Mouse (Mus musculus) neural tube, embryonic 13.5 days (tissue): ENCODE results near the gene Stab2. TPM values are rescaled to one million over a fixed set of nuclear protein-coding genes. Genes with fewer than 3 reads are reported as not detected.

ENCODE experiments used
- ATAC-seq: fragments of 200-750 bp; cut with Nextera tagmentation; 2 replicates; pipeline ENCODE4 v1.8.0; 2017; ENCODE audit warnings: low read depth, mild to moderate bottlenecking, moderate TSS enrichment, moderate library complexity
- H3K27ac ChIP-seq: fragments of 300-500 bp; sonication (generic); replicated peaks from 2 replicates; pipeline ENCODE4 v1.5.1; 2015; ENCODE audit warnings: moderate library complexity, mild to moderate bottlenecking, inconsistent platforms
- H3K27me3 ChIP-seq: fragments of 300-500 bp; sonication (generic); 2 replicates; pipeline ENCODE4 v1.6.1; 2015; ENCODE audit warnings: mild to moderate bottlenecking, inconsistent platforms
- H3K36me3 ChIP-seq: fragments of 300-500 bp; sonication (generic); 2 replicates; pipeline ENCODE4 v1.6.1; 2015; ENCODE audit warnings: mild to moderate bottlenecking, inconsistent platforms
- H3K4me1 ChIP-seq: fragments of 300-500 bp; sonication (generic); replicated peaks from 2 replicates; pipeline ENCODE4 v1.6.1; 2015; ENCODE audit warnings: inconsistent platforms
- H3K4me2 ChIP-seq: fragments of 300-500 bp; sonication (generic); 2 replicates; pipeline ENCODE4 v1.6.1; 2015; ENCODE audit warnings: inconsistent platforms, mild to moderate bottlenecking, moderate library complexity
- H3K4me3 ChIP-seq: fragments of 300-500 bp; sonication (generic); 2 replicates; pipeline ENCODE4 v1.5.1; 2015; ENCODE audit warnings: mild to moderate bottlenecking, inconsistent platforms
- H3K9ac ChIP-seq: fragments of 300-500 bp; sonication (generic); 2 replicates; pipeline ENCODE4 v1.6.1; 2015; ENCODE audit warnings: moderate library complexity, mild to moderate bottlenecking, inconsistent platforms
- H3K9me3 ChIP-seq: fragments of 300-500 bp; sonication (generic); 2 replicates; pipeline ENCODE4 v1.6.1; 2016; ENCODE audit warnings: inconsistent platforms
- WGBS: fragments of 180-500 bp; shearing (Covaris S2); methylation state at CpG from one replicate; pipeline ENCODE4 v1.1.7; 2015; 5-methylcytosine and 5-hydroxymethylcytosine counted together
- polyA plus RNA-seq: library from polyadenylated mRNA; unstranded; fragments of >200 nt; fragmentation: Nextera tagmentation; extraction: Ambion mirVana; gene quantifications from 2 replicates; pipeline ENCODE4 v1.2.1, GENCODE M21; 2015

The Stab2 gene
- polyA plus RNA-seq, 1 experiment from 2014 or later = 0.24 TPM

DNA sequence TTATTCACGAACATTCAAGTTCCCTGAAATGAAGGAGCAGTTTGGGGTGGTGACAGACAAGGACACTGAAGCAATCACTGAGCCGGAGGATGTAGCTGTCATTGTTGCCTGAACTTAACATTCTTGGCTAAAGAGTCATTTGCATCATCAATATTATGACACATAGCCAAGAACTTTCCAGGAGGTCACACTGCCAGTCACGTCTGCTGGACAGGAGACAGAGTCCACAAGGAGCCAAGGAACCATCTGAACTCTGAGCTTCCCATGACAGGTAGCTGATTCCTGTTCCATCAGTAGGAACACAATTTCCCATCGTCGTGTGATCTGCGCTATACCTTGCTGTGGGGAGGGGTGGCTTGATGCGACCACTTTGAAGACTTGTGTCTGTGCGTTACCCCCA is 24.9 kb upstream of the Stab2 start:
- ATAC-seq = no peak
- 89% methylated on average over 8 of the region's 8 CpGs for WGBS
- Histone ChIP-seq H3K27me3 (peaks cover 7% of the 10 kb centered on the region; the same call in 1 of the 2 replicates), H3K4me2 (no peak overlapping the region), H3K4me1 (peaks cover 19% of the 10 kb centered on the region), H3K9ac (no peak overlapping the region), H3K4me3 (no peak overlapping the region), H3K36me3 (no peaks in the 10 kb centered on the region), H3K27ac (no peak overlapping the region), H3K9me3 (no peaks in the 10 kb centered on the region)

DNA sequence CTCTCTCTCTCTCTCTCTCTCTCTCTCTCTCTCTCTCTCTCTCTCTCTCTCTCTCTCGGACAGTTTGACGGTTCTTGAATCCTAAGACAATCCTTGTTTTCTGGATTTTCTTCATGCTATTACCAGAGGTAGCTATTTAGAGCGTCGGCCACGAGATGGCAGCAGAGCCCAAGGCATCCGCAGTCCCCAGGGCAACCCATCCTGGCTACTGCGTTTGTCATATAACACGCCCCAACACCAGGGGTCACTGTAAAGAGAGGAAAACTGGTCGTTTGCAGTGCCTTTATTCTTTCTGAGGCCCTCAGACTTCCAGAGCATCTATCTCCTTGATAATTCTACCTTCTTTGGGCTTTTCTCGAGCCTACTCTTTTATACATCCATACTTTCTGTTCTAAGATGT is 17.1 kb upstream of the Stab2 start:
- no peak overlapping the region for H3K4me2 ChIP-seq
- H3K27ac ChIP-seq = no peak overlapping the region
- H3K36me3 ChIP-seq = no peaks in the 10 kb centered on the region
- H3K9ac ChIP-seq = no peak overlapping the region
- H3K4me3 ChIP-seq = no peak overlapping the region
- WGBS = 3% methylated on average over 8 of the region's 10 CpGs
- no peaks in the 10 kb centered on the region; the same call in 1 of the 2 replicates for H3K27me3 ChIP-seq
- peak; percentile 90 for ATAC-seq
- no peaks in the 10 kb centered on the region for H3K4me1 ChIP-seq
- H3K9me3 ChIP-seq = no peaks in the 10 kb centered on the region

DNA sequence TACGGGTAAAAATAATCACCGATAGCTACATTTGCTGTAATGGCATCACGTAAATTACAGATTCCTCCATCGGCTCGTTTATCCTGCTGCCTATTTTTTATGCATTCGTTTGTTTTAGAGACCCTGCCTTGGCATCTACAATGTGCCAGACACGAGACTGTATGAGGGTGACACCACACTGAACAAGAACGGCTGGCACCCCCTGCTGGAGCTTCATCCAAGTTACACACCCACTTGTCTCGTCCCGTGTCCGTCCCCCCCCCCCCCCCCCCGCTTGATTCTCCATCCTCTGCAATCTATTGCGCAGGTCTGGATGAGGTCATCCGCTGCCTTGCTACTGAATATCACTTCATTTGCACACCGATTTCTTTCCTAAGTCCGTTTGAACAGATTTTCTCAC is 12.9 kb upstream of the Stab2 start:
- no peak for ATAC-seq
- WGBS = 52% methylated on average over 16 of the region's 16 CpGs
- H3K36me3 ChIP-seq = no peaks in the 10 kb centered on the region
- no peak overlapping the region for H3K4me2 ChIP-seq
- H3K27ac ChIP-seq = no peak overlapping the region
- no peaks in the 10 kb centered on the region for H3K9me3 ChIP-seq
- H3K27me3 ChIP-seq = no peaks in the 10 kb centered on the region
- no peak overlapping the region for H3K9ac ChIP-seq
- H3K4me1 ChIP-seq = peaks cover 7% of the 10 kb centered on the region
- no peak overlapping the region for H3K4me3 ChIP-seq

DNA sequence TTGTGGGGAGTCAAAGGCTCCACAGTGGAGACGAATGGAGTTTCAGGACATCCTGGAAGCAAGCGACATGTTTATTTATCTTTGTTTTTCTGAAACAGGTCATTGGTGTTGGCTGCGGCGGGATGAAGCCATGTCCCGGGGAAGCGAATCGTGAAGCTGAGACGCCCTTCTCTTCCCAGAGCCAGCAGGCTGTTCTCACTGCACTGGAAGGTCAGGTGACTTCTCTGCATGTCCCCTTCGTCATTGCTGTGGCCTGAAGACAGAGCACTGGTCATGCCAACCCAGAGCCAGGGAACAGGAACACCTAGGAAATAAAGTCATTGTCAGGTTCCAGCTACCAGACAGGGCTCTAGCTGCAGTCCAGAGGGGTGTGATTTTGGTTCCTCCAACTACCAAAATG is 11.1 kb upstream of the Stab2 start:
- peaks cover 9% of the 10 kb centered on the region for H3K4me1 ChIP-seq
- no peak for ATAC-seq
- no peak overlapping the region for H3K9ac ChIP-seq
- no peaks in the 10 kb centered on the region for H3K36me3 ChIP-seq
- WGBS = 75% methylated on average over 9 of the region's 9 CpGs
- no peak overlapping the region for H3K27ac ChIP-seq
- no peak overlapping the region for H3K4me2 ChIP-seq
- no peaks in the 10 kb centered on the region for H3K9me3 ChIP-seq
- no peaks in the 10 kb centered on the region for H3K27me3 ChIP-seq
- H3K4me3 ChIP-seq = no peak overlapping the region

DNA sequence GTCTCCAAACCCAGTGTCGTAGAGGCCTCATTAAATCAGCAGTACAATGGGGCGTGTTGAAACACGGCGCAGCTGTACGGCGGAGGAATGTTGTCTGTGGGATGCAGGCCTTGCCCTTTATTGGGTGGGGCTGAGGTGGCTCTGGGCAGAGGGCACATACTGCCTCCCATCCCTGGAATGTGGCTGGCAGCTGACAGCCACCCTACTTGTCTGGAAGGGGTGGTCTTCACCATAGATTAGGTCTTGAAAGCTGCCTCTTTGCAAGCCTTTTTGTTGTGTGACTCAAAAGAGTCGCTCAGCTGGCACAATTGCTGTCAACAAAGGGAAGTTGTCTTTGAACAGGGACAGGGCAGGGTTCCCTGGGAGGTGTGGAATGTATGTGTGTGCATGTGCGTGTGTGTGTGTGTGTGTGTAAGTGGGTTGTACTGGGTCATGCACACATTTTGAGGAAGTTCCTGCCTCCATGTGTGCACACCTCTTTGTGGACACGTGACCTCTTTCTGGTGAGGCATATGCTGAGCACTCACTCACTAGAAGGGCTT is 8.4 kb upstream of the Stab2 start:
- 17% methylated on average over 9 of the region's 9 CpGs for WGBS
- peak; percentile 54 for ATAC-seq
- H3K27me3 ChIP-seq = no peaks in the 10 kb centered on the region
- H3K4me1 ChIP-seq = peaks cover 9% of the 10 kb centered on the region
- no peaks in the 10 kb centered on the region for H3K9me3 ChIP-seq
- no peak overlapping the region for H3K4me2 ChIP-seq
- H3K9ac ChIP-seq = no peak overlapping the region
- H3K36me3 ChIP-seq = no peaks in the 10 kb centered on the region
- H3K27ac ChIP-seq = no peak overlapping the region
- no peak overlapping the region for H3K4me3 ChIP-seq

DNA sequence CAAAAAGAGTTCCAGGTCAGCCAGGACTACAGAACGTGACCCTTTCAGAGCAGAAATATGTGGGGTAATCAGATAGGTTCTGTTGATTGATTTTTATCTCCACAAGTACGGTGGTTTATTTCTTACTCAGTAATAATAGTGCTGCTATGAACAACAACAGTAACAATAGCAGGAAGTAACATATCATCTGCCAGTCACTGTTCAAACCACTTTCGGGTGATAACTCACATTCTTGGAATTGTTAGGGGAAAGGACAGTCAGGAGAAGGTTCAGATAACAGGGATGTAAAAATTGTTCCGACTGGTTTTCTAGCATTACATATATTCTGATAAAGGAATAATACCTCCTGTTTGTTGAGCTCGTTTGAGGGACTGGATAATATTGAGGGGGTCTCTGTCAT is 7.6 kb upstream of the Stab2 start:
- Histone ChIP-seq H3K4me1 (peaks cover 9% of the 10 kb centered on the region), H3K4me2 (no peak overlapping the region), H3K27me3 (no peaks in the 10 kb centered on the region), H3K36me3 (no peaks in the 10 kb centered on the region), H3K9ac (no peak overlapping the region), H3K4me3 (no peak overlapping the region), H3K9me3 (no peaks in the 10 kb centered on the region), H3K27ac (no peak overlapping the region)
- WGBS = 61% methylated on average over 5 of the region's 5 CpGs
- no peak for ATAC-seq

DNA sequence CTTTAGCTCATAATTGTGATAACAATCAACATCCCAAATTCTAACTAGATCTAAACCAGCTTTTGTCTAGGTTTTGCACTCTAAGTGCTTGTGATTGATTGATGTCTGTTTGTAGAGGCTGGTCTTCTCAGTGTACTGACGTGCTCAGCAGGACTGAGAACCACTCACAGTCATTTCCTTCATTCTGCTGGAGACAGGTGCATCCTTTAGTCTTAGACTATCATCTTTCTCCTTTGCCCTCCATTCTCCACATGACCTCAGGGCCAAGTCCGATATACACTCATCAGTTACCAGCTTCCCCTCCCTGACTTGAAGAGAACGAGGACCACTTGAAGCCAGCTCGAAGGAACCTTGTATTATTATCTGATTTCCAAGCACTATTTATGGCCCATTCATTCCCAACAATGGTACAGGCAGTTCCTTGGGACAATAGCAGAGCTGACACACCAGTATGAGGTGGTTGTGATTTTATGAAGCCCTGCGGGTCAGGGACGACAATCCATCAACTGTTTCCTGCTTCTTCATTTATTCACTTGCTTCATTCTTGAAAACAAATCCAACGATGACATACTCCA is 6.7 kb upstream of the Stab2 start:
- Histone ChIP-seq H3K27me3 (no peaks in the 10 kb centered on the region), H3K27ac (no peak overlapping the region), H3K9me3 (no peaks in the 10 kb centered on the region), H3K4me1 (peaks cover 9% of the 10 kb centered on the region), H3K4me2 (no peak overlapping the region), H3K36me3 (no peaks in the 10 kb centered on the region), H3K4me3 (no peak overlapping the region), H3K9ac (no peak overlapping the region)
- no peak for ATAC-seq
- WGBS = 23% methylated on average over 7 of the region's 7 CpGs

DNA sequence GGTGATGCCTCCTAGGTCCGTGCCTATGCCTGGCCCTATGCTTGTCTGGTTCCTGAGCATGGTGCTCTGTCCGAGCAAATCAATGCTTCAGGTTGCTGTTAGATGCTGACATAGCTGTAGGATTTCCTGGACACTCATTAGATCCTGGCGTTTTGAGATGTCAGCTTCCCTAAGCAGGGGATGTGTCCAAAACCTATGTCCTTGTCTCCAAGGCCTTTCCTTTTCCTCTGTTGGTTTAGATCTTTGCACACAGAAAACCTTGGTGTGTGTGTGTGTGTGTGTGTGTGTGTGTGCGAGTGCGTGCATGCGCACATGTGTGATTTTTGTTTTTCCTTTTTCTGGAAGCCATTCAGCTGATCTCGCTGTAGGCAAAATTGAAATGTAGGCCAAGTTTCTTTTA is 4.3 kb upstream of the Stab2 start:
- H3K4me1 ChIP-seq = peaks cover 9% of the 10 kb centered on the region
- H3K4me3 ChIP-seq = no peak overlapping the region

DNA sequence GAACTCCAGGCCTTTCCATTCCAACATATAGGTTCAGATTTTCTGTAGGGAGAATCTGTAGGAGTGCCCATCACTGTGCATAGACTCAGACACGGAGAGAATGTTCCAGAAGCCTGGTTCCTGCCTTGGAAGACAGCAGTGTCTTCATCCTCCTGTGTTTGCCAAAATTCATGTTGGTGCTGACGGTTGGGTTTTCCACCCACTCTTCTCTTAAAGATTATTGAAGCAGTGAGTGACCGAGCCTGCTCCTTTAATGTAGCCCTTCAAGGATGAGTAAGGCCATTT is 332 bp upstream of the Stab2 start:
- Histone ChIP-seq H3K9ac (no peak overlapping the region), H3K4me2 (no peak overlapping the region), H3K4me1 (no peaks in the 10 kb centered on the region), H3K27ac (no peak overlapping the region), H3K9me3 (no peaks in the 10 kb centered on the region), H3K27me3 (no peaks in the 10 kb centered on the region), H3K4me3 (no peak overlapping the region), H3K36me3 (no peaks in the 10 kb centered on the region)
- no peak for ATAC-seq
- 88% methylated on average over 3 of the region's 3 CpGs for WGBS

More for the DNA sequence above, 4.3 kb upstream of the Stab2 start:
- H3K9ac ChIP-seq = no peak overlapping the region
- no peaks in the 10 kb centered on the region for H3K9me3 ChIP-seq
- ATAC-seq = no peak
- no peaks in the 10 kb centered on the region for H3K36me3 ChIP-seq
- 92% methylated on average over 7 of the region's 7 CpGs for WGBS
- H3K27ac ChIP-seq = no peak overlapping the region
- H3K27me3 ChIP-seq = no peaks in the 10 kb centered on the region
- no peak overlapping the region for H3K4me2 ChIP-seq

DNA sequence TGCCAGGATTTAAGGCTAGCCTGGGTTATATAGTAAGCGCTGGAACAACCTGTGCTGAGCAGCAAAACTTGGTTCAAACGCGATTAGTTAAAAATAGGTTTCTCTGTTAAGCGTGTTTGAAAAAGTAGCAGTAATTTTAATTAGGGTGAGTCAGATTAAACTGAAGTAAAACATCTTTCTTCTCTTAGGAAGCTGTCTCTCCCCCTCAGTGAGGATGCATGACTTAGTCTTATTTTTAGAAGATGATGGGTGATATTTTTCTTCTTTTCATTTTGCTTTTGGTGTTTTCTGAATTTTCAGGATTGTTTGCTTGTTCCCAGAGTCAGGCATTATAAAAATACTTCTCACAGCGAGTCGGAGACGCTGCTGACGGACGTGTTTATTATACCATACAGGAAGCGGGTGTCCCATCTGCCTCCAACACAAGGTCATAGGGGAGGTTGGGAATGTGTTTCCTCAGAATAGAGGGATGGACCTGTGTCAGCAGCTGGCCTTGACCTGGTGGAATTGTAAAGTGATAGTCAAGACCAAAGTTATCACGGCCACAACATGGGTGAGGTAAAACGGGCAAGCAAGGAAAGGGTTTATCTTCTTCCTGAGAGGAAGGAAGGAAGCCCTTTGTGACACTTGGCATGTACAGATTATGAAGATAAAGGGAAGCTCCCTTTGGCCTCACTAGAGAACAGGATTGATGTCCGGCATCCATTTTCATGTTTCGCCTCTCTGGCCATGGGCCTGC is 15.4 kb downstream of the Stab2 start:
- no peaks in the 10 kb centered on the region for H3K4me1 ChIP-seq
- H3K36me3 ChIP-seq = no peaks in the 10 kb centered on the region
- H3K4me2 ChIP-seq = no peak overlapping the region
- H3K4me3 ChIP-seq = no peak overlapping the region
- H3K27ac ChIP-seq = no peak overlapping the region
- no peaks in the 10 kb centered on the region for H3K27me3 ChIP-seq
- 86% methylated on average over 14 of the region's 14 CpGs for WGBS
- H3K9me3 ChIP-seq = no peaks in the 10 kb centered on the region
- ATAC-seq = no peak
- no peak overlapping the region for H3K9ac ChIP-seq

DNA sequence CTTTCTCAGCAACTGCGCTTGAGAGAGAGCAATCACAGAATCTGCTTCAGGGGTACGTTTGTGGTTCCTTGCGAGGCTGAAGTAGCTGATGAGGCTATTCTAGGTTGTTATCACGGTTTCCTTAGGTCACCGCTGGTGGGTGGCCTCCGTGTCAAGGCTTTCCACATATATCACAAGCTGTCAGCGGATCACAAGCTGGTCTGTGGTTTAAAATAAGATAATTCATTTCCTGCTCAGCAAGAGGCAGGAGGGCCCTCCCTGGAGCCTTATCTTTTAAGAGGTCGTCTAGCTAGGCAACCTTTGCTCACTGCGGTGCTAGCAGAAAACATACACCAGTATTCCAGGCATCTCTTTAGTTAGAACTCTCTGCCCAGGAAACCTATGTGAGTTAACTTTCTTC is 17.2 kb downstream of the Stab2 start:
- no peaks in the 10 kb centered on the region for H3K36me3 ChIP-seq
- no peaks in the 10 kb centered on the region for H3K4me1 ChIP-seq
- no peak for ATAC-seq
- H3K9ac ChIP-seq = no peak overlapping the region
- no peak overlapping the region for H3K4me2 ChIP-seq
- no peaks in the 10 kb centered on the region for H3K27me3 ChIP-seq
- no peak overlapping the region for H3K27ac ChIP-seq
- H3K9me3 ChIP-seq = no peaks in the 10 kb centered on the region
- 61% methylated on average over 9 of the region's 9 CpGs for WGBS
- no peak overlapping the region for H3K4me3 ChIP-seq

DNA sequence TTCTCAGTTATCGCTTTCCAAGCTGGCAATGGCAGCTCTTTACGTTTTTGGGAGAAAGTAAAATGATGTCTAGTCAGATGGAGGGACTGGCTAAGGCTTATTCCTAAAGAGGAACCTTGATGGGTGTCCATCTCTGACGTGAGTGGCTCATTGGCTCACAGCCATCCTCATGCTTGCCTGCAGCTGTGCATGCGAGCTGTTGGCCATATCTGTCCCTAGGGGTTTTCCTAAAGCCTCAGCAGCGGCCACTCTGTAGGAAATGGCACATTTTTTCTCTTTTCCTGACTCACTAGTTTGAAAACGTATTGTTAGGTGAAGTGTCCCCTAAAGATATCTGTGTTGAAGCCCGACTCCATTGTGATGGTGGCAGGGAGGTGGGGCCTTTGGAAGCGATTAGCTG is 18.0 kb downstream of the Stab2 start:
- no peak overlapping the region for H3K9ac ChIP-seq
- H3K27ac ChIP-seq = no peak overlapping the region
- no peaks in the 10 kb centered on the region for H3K36me3 ChIP-seq
- no peaks in the 10 kb centered on the region for H3K9me3 ChIP-seq
- ATAC-seq = no peak
- H3K4me1 ChIP-seq = no peaks in the 10 kb centered on the region
- no peaks in the 10 kb centered on the region for H3K27me3 ChIP-seq
- H3K4me2 ChIP-seq = no peak overlapping the region
- H3K4me3 ChIP-seq = no peak overlapping the region
- WGBS = 53% methylated on average over 8 of the region's 8 CpGs
